ENCODE assay signal across 24 mouse cellular contexts in genomic region chr3:108128520-108128919, GRCm38 (mm10). TPM values are rescaled to one million over a fixed set of nuclear protein-coding genes. Genes with fewer than 3 reads are reported as not detected.
DNase-seq lines count a peak whose midpoint lies in the region; ATAC-seq lines count a peak whose summit lies in the region.
"Had no signal": no experiment of that assay in that cellular context is flagged by ENCODE, and none has a peak within 500 bp of the region (broad histone marks: within the 10 kb centered on the region; RNA-seq: fewer than 3 reads in every experiment).

No protein-coding gene starts in this region.

- H3K27me3 ChIP-seq in lung, embryonic 16.5 days (ENCODE audit: control insufficient read depth, insufficient read depth, low read depth, low read length), result no peaks in the 10 kb centered on the region
- H3K27me3 ChIP-seq in liver, embryonic 15.5 days, result no peaks in the 10 kb centered on the region
- H3K27me3 ChIP-seq: heart, embryonic 13.5 days; hindbrain, embryonic 12.5 days had no signal

- no peak overlapping the region for H3K4me2 ChIP-seq in lung, embryonic 16.5 days (ENCODE audit: low read depth, low read length)
- peak overlapping the region; percentile 46 for H3K4me2 ChIP-seq in liver, embryonic 15.5 days
- H3K4me2 ChIP-seq: heart, embryonic 13.5 days; hindbrain, embryonic 12.5 days had no signal

- no peaks in the 10 kb centered on the region for H3K36me3 ChIP-seq in lung, embryonic 16.5 days (ENCODE audit: control insufficient read depth, insufficient read depth, low read length)
- peaks cover 10% of the 10 kb centered on the region for H3K36me3 ChIP-seq in liver, embryonic 15.5 days (replicated peaks)
- H3K36me3 ChIP-seq: hindbrain, embryonic 12.5 days had no signal

- 0 out of 2 replicates have a peak, but pooled peaks have one; percentile 10 for ATAC-seq in lung, embryonic 16.5 days (ENCODE audit: low read depth)
- ATAC-seq in liver, embryonic 15.5 days (ENCODE audit: insufficient read depth), result no peak
- ATAC-seq: activated CD4-positive, CD25-positive, alpha-beta regulatory T cell, adult 4 months; CD4-positive, CD25-positive, alpha-beta regulatory T cell, adult 4 months; forebrain, embryonic 14.5 days had no signal

- DNase-seq in heart, adult 11 months, result peak; percentile 79
- DNase-seq in heart, postnatal 25 days (ENCODE audit: low spot score), result no peak
- DNase-seq in lung, postnatal 14 days, result no peak
- DNase-seq in T-cell, adult 2 months (ENCODE audit: low spot score), result no peak
- no peak for DNase-seq in urinary bladder, postnatal 10 days (ENCODE audit: low spot score)
- no peak for DNase-seq in right cerebral cortex, adult 18-20 months
- DNase-seq: adrenal gland, adult 2 months; adrenal gland, postnatal 25 days; B cell, adult 2 months; cerebellum, adult 2 months; cerebellum, postnatal 10 days; gastrocnemius, adult 2 months; gastrocnemius, postnatal 25 days; heart, postnatal 4 days had no signal

- H3K4me3 ChIP-seq in lung, embryonic 16.5 days (ENCODE audit: low read length), result no peak overlapping the region
- no peak overlapping the region for H3K4me3 ChIP-seq in liver, embryonic 15.5 days (replicated peaks)
- H3K4me3 ChIP-seq: embryonic facial prominence, embryonic 10.5 days; gastrocnemius, adult 2 months; heart, embryonic 13.5 days; hindbrain, embryonic 12.5 days had no signal

- H3K9me3 ChIP-seq in lung, embryonic 16.5 days (ENCODE audit: control insufficient read depth, low read length), result no peaks in the 10 kb centered on the region
- no peaks in the 10 kb centered on the region for H3K9me3 ChIP-seq in liver, embryonic 15.5 days (replicated peaks)
- H3K9me3 ChIP-seq: embryonic facial prominence, embryonic 10.5 days; G1E; heart, embryonic 13.5 days; hindbrain, embryonic 12.5 days had no signal

- intact Hi-C loops in heart, postnatal 25 days (cut with DNase I), result no loop called here

- no peak overlapping the region for H3K9ac ChIP-seq in lung, embryonic 16.5 days (ENCODE audit: low read length)
- H3K9ac ChIP-seq in liver, embryonic 15.5 days, result peak overlapping the region; percentile 25
- H3K9ac ChIP-seq: heart, embryonic 13.5 days; hindbrain, embryonic 12.5 days had no signal

- H3K27ac ChIP-seq in lung, embryonic 16.5 days (ENCODE audit: low read length), result no peak overlapping the region
- H3K27ac ChIP-seq in liver, embryonic 15.5 days (replicated peaks), result peak overlapping the region; percentile 78
- H3K27ac ChIP-seq: embryonic facial prominence, embryonic 10.5 days; gastrocnemius, adult 2 months; heart, embryonic 13.5 days; hindbrain, embryonic 12.5 days had no signal

- peaks cover 27% of the 10 kb centered on the region for H3K4me1 ChIP-seq in lung, embryonic 16.5 days (replicated peaks; ENCODE audit: control insufficient read depth, insufficient read depth, low read length)
- peaks cover 88% of the 10 kb centered on the region for H3K4me1 ChIP-seq in liver, embryonic 15.5 days (replicated peaks)

- WGBS in lung, embryonic 16.5 days, result 70% methylated on average over 5 of the region's 5 CpGs
- WGBS in liver, embryonic 15.5 days (ENCODE audit: insufficient replicate concordance), result 58% methylated on average over 5 of the region's 5 CpGs

RNA-seq across cellular contexts. Expression of gene Gnai3, which starts 17.4 kb away (rescaled TPM):
- 10 to 100 TPM; 18.5 to 21.3 TPM for total RNA-seq in heart, postnatal 25 days (2021)
- 151 and 162 TPM in 2 replicates for polyA plus RNA-seq in lung, embryonic 16.5 days (2015; fragmentation: Nextera tagmentation; extraction: Ambion mirVana)
- polyA plus RNA-seq in liver, embryonic 15.5 days (2015; fragmentation: Nextera tagmentation; extraction: Ambion mirVana), result 63.4 and 66.5 TPM in 2 replicates

RNA-seq across cellular contexts. Expression of gene Gpr61, which starts 26.2 kb away (rescaled TPM):
- total RNA-seq in heart, postnatal 25 days (2021), result not detected
- polyA plus RNA-seq in lung, embryonic 16.5 days (2015; fragmentation: Nextera tagmentation; extraction: Ambion mirVana), result 0.04 TPM in 1 of 2 replicates, not detected in the other
- polyA plus RNA-seq in liver, embryonic 15.5 days (2015; fragmentation: Nextera tagmentation; extraction: Ambion mirVana), result 0.02 TPM in 1 of 2 replicates, not detected in the other
- total RNA-seq: gastrocnemius, adult 2 months; gastrocnemius, postnatal 25 days; granulocyte monocyte progenitor cell, adult 5-6 weeks; heart, postnatal 4 days had no signal
- polyA plus RNA-seq: activated CD4-positive, CD25-positive, alpha-beta regulatory T cell, adult 4 months; G1E; heart, embryonic 13.5 days had no signal

RNA-seq across cellular contexts. Expression of gene Gnat2, which starts 35.9 kb away (rescaled TPM):
- total RNA-seq in heart, postnatal 25 days (2021), result not detected
- polyA plus RNA-seq in lung, embryonic 16.5 days (2015; fragmentation: Nextera tagmentation; extraction: Ambion mirVana), result 0.80 and 1.6 TPM in 2 replicates
- 2.7 and 3.8 TPM in 2 replicates for polyA plus RNA-seq in liver, embryonic 15.5 days (2015; fragmentation: Nextera tagmentation; extraction: Ambion mirVana)
- polyA plus RNA-seq: activated CD4-positive, CD25-positive, alpha-beta regulatory T cell, adult 4 months; CD4-positive, CD25-positive, alpha-beta regulatory T cell, adult 4 months had no signal

RNA-seq across cellular contexts. Expression of gene Ampd2, which starts 42.1 kb away (rescaled TPM):
- 1 to 10 TPM; 4.7 to 6.2 TPM for total RNA-seq in heart, postnatal 25 days (2021)
- polyA plus RNA-seq in lung, embryonic 16.5 days (2015; fragmentation: Nextera tagmentation; extraction: Ambion mirVana), result 34.5 and 38.5 TPM in 2 replicates
- polyA plus RNA-seq in liver, embryonic 15.5 days (2015; fragmentation: Nextera tagmentation; extraction: Ambion mirVana), result 63.7 and 76.6 TPM in 2 replicates

RNA-seq across cellular contexts. Expression of gene Amigo1, which starts 57.6 kb away (rescaled TPM):
- total RNA-seq in heart, postnatal 25 days (2021), result 10 to 100 TPM; 12.2 to 12.5 TPM
- 2.3 and 2.4 TPM in 2 replicates for polyA plus RNA-seq in lung, embryonic 16.5 days (2015; fragmentation: Nextera tagmentation; extraction: Ambion mirVana)
- polyA plus RNA-seq in liver, embryonic 15.5 days (2015; fragmentation: Nextera tagmentation; extraction: Ambion mirVana), result 0.75 and 1.1 TPM in 2 replicates
